Mouse (Mus musculus): ENCODE results near the gene Sox6. TPM values are rescaled to one million over a fixed set of nuclear protein-coding genes. Genes with fewer than 3 reads are reported as not detected.

The Sox6 gene
- total RNA-seq, 1 experiment from 2014 or later: 36.3 TPM

Other genes with a start within 250 kb of the Sox6 start
- 102 and 103 TPM in 2 replicates for gene 1110004F10Rik, start 601 bp upstream of the Sox6 start, total RNA-seq (2021)
- gene Gm4353, start 45.8 kb upstream of the Sox6 start, total RNA-seq (2021): 4.2 and 5.1 TPM in 2 replicates